Mouse (Mus musculus) gastrocnemius, postnatal 4 days (tissue): ENCODE measurements around the gene Tacc2. TPM values are rescaled to one million over a fixed set of nuclear protein-coding genes. Genes with fewer than 3 reads are reported as not detected.

Experiments used
- DNase-seq, 2 experiments: peaks; one replicate each; pipeline ENCODE4 v3.0.0; 2021 to 2022; ENCODE audit warnings: low spot score in 2 of 2, mixed read lengths in 2 of 2
- total RNA-seq, 2 experiments: library from RNA; stranded (reverse); gene quantifications; 2 replicates each; pipeline ENCODE4 v1.2.3; 2021

Gene Tacc2
- total RNA-seq, 2 experiments from 2014 or later = 171 to 202 TPM

DNA sequence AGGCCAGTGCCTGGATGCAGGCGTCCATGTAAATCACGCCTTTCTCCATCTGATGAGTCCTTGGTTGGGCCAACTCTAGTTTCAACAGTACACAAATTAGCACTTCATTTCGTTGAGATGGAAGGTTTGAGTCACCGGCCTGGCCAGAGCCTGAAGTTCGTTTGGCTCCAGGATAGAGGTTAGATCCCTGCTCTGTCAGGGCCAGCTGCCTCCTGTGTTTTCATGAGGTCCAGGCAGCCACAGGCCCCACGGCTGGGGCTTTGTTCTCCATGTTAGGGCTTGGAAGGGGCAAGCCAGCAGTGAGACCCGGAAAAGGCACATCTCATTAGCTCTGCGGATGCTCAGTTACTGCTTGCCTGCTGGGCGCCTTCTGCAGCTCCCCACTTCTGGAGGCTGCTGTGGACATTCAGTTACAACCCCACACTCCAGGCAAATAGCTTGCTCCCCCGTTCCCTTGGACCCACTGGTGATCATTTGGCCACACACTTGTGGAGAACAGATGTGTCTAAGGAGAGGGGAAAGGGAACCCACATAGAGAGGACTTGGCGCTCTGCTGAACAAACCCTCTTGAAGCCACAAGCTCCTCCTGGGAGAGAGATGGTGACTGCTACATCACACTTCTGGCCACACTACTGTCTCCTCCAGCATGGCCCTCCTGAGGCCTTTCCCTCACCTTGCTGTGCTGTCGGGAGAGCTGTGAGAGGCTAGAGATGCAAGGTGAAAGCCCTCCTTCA, 100.5 kb downstream of the Tacc2 start:
- peak in 1 of 2 experiments; percentile 37 for DNase-seq

GRCm38 (mm10) chr7:130678414-130678813, 101.2 kb downstream of the Tacc2 start:
- DNase-seq = peak in 1 of 2 experiments; percentile 33

- no peak for DNase-seq
Measured at GRCm38 (mm10) chr7:130681798-130682197, 104.6 kb downstream of the Tacc2 start.

GRCm38 (mm10) chr7:130688601-130689000, 111.4 kb downstream of the Tacc2 start:
- no peak for DNase-seq

- no peak for DNase-seq
Measured at GRCm38 (mm10) chr7:130690869-130691268, 113.6 kb downstream of the Tacc2 start.

DNA sequence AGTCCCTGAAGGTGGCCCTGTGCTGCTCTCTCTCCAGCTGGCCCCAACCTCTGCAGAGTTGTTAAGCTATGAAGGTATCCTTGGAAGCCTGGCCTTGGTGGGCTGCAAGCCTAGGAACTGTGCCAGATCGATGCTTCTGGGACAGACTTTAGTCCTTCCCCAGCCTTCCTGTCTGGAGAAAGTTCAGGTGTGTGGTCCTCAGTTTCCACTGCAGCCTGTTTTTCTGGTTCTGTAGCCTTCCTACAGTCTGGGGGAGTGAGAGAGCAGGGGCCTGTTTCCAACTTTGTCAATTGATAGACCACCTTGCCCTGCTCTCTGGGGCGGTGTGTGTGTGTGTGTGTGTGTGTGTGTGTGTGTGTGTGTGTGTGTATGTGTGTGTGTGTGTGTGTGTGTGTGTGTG, 114.7 kb downstream of the Tacc2 start:
- DNase-seq = no peak

GRCm38 (mm10) chr7:130692392-130692942, 115.2 kb downstream of the Tacc2 start:
- peak; percentile 71 to 73 for DNase-seq

- DNase-seq = no peak
Measured at GRCm38 (mm10) chr7:130692943-130693799, 115.9 kb downstream of the Tacc2 start.

DNA sequence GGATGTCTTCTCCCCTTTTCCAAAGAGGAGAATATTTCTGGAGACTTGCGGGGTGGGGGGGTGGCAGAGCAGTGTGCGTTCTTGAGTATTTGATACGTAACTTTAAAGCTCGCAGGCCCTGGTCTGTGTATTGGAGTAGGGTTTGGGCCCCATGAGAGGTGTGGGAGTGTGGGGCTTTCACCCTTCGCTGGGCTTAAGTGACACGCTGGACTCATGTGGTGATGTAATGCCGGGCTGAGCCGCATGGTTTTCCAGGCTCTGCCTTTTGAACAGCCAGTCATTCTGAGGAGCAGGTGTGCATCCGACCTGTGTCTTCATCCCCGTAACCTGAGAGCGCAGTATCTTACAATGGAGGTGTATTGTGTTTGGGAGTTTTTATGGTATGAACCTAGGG, 116.6 kb downstream of the Tacc2 start:
- no peak for DNase-seq

DNA sequence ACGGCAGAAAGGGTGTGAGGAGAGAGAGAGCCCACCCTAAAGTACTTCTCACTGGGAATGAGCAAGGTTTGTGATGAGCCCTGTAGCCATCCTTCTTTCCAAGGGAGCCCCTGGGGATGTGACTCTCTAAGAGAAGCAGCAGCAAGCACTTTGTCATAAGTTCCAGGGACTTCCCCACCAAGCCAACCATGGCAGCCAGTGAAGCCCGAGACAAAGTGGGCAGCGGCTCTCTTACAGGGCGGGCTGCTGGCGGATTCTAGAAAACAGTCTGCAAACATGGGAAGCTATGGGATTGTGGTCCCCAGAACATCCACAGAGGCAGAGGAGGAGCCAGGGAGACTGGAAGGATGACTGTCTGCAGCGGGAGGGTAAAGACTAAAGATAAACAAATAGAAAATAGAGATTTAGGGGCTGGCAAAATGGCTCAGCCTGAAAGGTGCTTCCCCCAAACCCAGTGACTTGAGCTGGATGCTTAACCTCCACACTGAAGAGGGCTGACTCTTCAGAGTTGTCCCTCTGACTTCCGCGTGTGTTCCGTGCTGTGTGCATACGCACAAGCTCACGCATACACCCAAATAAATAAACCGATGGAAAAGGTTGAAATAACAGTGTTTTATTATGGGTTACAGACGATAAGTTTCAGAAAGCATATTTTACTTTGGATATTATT, 118.6 kb downstream of the Tacc2 start:
- no peak for DNase-seq

DNA sequence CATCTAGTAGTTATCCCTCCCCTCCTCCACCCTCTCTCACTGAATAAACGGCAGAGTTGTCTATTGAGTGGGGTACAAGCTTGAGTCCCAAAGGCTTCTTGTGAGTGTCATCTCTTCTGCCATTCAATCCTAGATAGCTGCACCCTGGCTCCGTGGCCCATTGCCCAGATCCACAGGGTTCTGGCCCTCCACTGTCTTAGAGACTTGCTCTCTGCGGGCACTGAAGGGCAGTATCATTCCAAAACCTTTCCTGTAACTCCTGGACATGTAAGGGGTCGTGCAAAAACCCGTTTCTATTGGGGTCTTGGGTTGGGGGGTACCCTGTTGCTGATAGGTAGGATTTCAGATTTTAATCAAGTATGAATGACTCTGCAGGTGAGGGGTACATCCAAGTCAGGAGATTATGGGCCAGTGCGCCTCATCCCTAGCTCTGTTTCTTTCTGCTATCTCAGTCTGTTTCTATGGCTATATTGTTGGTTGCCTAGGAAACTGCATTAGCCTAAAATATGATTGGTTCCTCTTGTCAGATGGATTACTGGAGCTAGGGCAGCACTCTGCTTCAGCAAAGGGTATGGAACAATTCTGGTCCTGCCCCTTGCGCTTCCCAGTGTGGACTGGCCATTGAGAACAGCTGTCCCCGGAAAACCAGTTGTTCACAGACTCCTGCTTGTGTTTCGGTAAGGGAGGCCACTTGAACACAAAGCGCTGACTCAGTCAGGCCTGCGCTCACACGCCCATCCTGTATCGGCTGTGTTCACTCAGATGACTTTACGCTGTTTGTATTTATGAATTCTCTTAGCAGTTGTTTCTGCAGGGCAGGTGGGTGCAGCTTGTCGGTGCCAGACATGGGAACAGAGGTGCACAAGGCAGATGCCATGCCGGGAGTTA, 119.4 kb downstream of the Tacc2 start:
- no peak for DNase-seq

DNA sequence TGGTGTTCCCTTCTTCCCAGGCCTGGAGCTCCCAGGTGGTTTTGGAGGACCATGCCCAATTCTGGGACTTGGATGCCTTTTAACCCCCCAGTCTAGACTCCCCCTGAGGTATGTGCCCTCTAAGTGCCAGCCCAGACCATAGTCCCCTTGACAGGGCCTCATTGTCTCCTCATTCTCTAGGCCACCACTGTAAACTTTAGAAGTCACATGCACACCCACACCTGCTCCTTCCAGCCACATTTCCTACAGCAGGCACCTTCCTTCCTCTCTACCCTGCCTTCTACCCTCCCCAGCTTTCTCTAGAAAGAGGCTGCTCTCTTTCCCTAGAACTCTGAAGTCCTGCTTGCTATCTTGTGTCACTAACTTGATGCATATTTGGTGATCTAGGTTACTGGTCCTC, 121.2 kb downstream of the Tacc2 start:
- DNase-seq = no peak

GRCm38 (mm10) chr7:130701336-130701735, 124.1 kb downstream of the Tacc2 start:
- DNase-seq = no peak

DNA sequence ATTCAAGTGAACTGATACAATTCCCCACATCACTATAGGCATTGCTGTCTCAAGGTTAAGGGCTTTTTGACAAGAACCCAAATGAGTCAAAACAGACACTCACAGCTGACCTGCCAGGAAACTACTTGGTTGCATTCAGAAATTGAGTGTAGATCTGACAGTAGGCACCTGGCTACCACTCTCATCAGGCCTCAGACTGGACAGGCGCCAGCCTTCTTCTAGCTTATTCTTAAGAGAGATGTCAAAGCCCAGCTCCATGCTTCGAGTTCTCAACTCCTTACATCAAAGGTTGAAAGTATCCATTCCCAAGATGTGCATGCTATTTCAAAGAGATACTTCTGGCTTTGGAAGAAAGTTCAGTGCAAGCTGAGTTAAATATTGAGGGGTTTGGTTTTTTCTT, 128.0 kb downstream of the Tacc2 start:
- no peak for DNase-seq

- no peak for DNase-seq
Measured at GRCm38 (mm10) chr7:130708940-130709339, 131.7 kb downstream of the Tacc2 start.

- DNase-seq = no peak
Measured at GRCm38 (mm10) chr7:130709372-130710274, 132.4 kb downstream of the Tacc2 start.

- DNase-seq = no peak
Measured at GRCm38 (mm10) chr7:130711851-130712250, 134.6 kb downstream of the Tacc2 start.

DNA sequence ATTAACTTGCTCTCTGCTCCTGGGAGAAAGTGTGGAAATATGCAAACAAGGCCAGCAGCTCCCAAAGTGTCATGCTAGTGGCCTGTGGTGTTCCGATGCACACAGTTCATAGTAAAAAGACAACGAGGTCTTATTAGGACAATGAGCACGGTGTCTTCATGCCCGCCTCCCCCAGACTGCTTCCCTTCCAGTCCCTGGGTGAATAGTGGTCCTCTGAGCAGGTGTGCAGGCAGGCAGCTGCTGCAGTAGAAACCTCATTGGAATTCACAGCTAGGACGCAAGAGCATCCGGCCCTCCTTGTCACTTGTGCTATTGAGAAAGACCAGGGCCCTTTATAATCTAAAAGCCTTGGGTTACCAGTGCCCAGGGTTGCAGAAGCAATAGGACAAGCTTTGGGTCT, 136.1 kb downstream of the Tacc2 start:
- no peak for DNase-seq

GRCm38 (mm10) chr7:130715467-130715866, 138.2 kb downstream of the Tacc2 start:
- DNase-seq = no peak
